Mouse (Mus musculus): Measurements from ENCODE around the gene Pym1.

Gene Pym1

GRCm38 (mm10) chr10:128745946-128746613 is 1.6 kb upstream of the Pym1 start:
- no peak for DNase-seq (ENCODE audit: low spot score)

- no peak for DNase-seq (ENCODE audit: low spot score)
Measured at GRCm38 (mm10) chr10:128746972-128747645, 580 bp upstream of the Pym1 start.

DNA sequence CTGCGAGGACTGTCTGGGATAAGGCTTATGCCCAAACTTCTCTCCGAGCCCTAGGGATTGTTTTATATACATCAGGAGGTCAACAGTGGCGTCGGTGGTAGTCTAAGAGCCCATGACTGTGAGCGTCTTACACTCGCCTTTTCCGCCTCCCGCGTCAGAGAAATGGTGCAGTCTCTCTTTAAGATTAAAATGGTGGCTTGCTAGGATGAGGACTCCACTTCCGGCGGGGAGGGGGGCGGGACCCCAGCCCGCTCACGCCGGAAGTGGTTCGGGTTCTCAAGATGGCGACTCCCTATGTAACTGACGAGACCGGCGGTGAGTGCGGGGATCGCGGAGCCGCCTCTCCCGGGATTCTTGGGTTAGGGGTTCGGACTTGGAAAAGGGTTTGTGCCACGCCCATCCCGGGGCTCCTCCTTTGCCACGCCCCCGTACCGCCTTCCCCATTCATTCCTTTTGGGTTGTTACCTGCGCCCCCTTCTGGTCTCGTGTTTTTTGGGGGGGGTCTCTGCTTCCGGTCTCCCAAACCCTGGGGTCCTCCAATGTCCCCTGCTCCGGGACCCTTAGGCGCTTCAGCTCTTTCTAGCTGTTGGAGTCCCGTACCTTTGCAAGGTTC is 669 bp downstream of the Pym1 start:
- peak; percentile 86 for DNase-seq (ENCODE audit: low spot score)

DNA sequence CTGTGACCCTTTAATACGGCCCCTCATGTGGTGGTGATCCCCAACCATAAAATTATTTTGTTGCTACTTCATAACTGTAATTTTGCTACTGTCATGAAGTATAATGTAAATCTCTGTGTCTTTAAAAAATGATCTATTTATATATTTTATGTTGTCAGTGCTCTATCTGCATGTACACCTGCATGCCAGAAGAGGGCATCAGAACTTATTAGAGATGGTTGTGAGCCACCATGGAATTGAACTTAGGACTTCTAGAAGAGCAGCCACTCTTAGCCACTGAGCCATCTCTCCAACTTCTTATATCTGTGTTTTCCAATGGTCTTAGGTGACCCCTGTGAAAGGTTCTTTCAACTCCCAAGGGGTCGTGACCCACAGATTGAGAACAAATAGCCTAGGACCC is 25.2 kb downstream of the Pym1 start:
- DNase-seq (ENCODE audit: low spot score), result no peak

DNA sequence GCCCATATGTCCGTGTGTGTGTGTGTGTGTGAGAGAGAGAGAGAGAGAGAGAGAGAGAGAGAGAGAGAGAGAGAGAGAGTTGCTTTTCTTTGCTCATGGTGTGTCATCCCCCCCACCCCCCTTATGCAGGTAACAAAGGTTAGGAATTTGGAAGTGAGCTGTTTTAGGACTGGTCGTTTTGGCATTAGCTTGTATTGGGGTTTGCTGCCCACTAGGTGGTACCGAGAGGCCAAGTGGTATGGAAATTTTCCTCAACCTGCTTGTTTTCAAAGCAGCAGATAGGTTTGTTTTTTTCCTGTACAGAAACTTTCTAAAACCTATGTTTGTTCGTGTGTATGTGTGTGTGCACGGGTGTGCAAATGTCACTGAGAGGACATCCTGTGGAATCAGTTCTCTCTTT is 26.0 kb downstream of the Pym1 start:
- DNase-seq (ENCODE audit: low spot score), result no peak

- DNase-seq (ENCODE audit: low spot score), result no peak
Measured at GRCm38 (mm10) chr10:128778441-128778840, 30.8 kb downstream of the Pym1 start.

GRCm38 (mm10) chr10:128779011-128779795 is 31.5 kb downstream of the Pym1 start:
- peak; percentile 81 for DNase-seq (ENCODE audit: low spot score)

DNA sequence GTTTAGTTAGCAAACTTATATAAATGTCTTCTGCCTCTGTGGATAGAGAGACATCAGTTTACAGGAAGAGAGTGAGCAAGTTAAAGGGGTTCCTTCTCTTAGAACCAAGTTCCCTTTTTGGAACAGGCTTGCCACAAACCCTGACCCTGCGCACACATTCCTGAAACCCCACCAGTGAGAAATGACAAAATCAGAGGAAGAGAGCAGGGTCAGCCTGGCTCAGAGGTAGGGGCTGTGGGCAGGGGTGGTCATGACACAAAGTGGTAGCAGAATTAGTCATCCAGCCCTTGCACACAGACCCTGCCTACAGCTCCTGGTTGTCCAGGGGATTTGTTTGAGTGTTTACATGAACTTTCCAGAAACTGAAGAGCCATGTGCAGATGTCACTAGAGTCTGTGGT is 32.5 kb downstream of the Pym1 start:
- DNase-seq (ENCODE audit: low spot score), result no peak

DNA sequence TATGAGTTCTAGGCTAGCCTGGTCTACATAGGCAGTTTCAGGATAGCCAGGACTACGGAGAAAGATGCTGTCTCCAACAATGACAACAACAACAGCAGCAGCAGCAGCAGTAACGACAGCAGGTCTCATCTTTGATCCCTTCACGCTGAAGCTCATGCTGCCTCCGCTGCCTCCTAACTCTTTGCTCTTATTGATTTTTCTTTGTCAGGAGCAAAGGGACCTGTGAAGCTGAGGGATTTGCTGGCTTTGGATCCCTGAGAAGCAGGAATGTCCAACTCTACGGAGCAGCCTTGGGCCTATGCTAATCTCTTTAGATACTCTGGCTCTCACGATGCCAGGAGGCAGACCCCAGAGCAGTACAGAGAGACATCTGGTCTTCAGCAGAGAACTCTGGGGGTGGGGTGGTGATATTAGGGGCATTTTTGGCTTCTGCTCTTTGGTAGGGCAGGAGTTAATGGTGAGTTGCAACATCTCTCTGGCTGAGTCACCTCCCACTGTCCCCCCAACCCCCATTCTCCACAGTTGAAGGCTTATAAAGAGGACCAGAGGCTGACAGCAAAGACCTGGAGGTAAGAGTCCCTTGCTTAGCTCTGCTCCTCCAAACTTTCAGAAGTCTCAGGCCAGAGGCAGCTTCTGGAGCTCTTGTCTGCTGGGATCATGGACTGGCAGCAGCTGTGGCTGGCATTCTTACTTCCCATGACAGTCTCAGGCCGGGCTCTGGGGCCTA is 42.9 kb downstream of the Pym1 start, which contains the start of gene Mmp19:
Gene Mmp19, plus strand, starts transcription at position 513 of the 727 bp plus-strand sequence.
- DNase-seq (ENCODE audit: low spot score), result no peak

DNA sequence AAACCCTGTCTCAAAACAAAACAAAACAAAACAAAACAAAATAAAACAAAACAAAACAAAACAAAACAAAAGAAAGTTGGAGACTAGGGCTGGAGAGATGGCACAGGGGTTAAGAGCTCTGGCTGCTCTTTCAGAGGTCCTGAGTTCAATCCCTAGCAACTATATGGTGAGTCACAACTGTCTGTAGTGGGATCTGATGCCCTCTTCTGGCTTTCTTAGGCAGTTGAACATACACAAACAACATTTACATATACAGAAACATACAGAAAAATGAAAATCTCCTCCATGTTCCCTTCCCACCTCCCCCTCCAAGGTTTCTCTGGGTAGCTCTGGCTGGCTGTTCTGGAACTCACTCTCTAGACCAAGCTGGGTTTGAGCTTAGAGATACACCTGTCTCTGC is 44.4 kb downstream of the Pym1 start:
- no peak for DNase-seq (ENCODE audit: low spot score)

GRCm38 (mm10) chr10:128793258-128793657 is 45.6 kb downstream of the Pym1 start:
- DNase-seq (ENCODE audit: low spot score), result no peak

DNA sequence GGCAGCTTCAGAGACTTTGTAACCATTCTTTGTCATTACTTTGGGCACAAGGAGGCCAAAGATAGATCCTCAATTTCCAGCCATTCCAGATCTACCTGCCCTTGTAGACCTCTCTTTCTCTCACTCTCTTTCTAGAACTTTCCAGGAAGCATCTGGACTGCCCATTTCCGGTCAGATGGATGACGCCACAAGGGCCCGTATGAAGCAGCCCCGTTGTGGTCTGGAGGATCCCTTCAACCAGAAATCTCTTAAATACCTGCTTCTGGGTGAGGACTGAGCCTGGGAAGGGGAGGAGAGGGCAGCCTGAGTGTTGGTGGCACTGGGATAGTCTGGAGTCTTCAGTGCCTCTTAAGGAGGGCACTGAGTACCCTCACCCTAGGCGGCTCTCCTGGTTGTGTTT is 46.7 kb downstream of the Pym1 start:
- no peak for DNase-seq (ENCODE audit: low spot score)

- no peak for DNase-seq (ENCODE audit: low spot score)
Measured at GRCm38 (mm10) chr10:128795581-128795980, 47.9 kb downstream of the Pym1 start.

DNA sequence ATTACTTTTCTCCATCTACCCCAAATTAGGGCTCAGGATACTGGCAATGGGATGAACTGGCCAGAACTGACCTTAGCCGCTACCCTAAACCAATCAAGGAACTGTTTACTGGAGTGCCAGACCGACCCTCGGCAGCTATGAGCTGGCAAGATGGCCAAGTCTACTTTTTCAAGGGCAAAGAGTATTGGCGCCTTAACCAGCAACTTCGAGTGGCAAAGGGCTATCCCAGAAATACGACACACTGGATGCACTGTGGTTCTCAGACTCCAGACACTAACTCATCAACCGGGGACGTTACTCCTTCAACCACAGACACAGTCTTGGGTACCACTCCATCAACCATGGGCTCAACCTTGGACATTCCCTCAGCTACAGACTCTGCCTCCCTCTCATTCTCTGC is 51.0 kb downstream of the Pym1 start:
- peak; percentile 26 for DNase-seq (ENCODE audit: low spot score)

GRCm38 (mm10) chr10:128801981-128802495 is 54.3 kb downstream of the Pym1 start:
- peak; percentile 40 for DNase-seq (ENCODE audit: low spot score)

GRCm38 (mm10) chr10:128802956-128803355 is 55.3 kb downstream of the Pym1 start:
- DNase-seq (ENCODE audit: low spot score), result peak; percentile 40

GRCm38 (mm10) chr10:128803361-128803760 is 55.7 kb downstream of the Pym1 start:
- no peak for DNase-seq (ENCODE audit: low spot score)

GRCm38 (mm10) chr10:128803771-128804270 is 56.1 kb downstream of the Pym1 start, which contains the start of gene Dnajc14:
Dnajc14 (plus strand) TSS chr10:128804062.
- DNase-seq (ENCODE audit: low spot score), result peak; percentile 73

GRCm38 (mm10) chr10:128804271-128805091 is 56.8 kb downstream of the Pym1 start, which contains the start of gene Tmem198b:
Tmem198b (minus strand) TSS chr10:128804370.
- peak; percentile 81 for DNase-seq (ENCODE audit: low spot score)

Measured in testis, postnatal 10 days (tissue).